Mouse (Mus musculus): ENCODE measurements around the gene Prr12.

- TF ChIP-seq CTCF (IDR thresholded peaks at IDR 0.05) (no peak), EP300 (IDR thresholded peaks at IDR 0.05; ENCODE audit: insufficient read depth, low read depth, low read length) (no peak), POLR2A (IDR thresholded peaks at IDR 0.05; ENCODE audit: insufficient read depth, low read depth, low read length) (no peak)
Measured at GRCm38 (mm10) chr7:45007141-45007540, 45.5 kb downstream of the Prr12 start.

All from heart, adult 2 months (tissue).